Mouse (Mus musculus) ES-E14 (cell line): Measurements from ENCODE around the gene Hivep3. TPM values are rescaled to one million over a fixed set of nuclear protein-coding genes. Genes with fewer than 3 reads are reported as not detected.

Experiments
- DNase-seq: peaks from one replicate; pipeline ENCODE4 v3.0.0-alpha.2; 2013; ENCODE audit warnings: low read depth, low spot score
- H3K27ac ChIP-seq: 2 replicates; pipeline ENCODE4 v1.5.1; 2012; ENCODE audit warnings: low read depth, mild to moderate bottlenecking, low read length, moderate library complexity, mixed read lengths; ENCODE audit not compliant: poor library complexity, insufficient read depth, severe bottlenecking
- H3K36me3 ChIP-seq: 2 replicates; pipeline ENCODE4 v1.6.1; 2012; ENCODE audit warnings: mild to moderate bottlenecking, low read length, moderate library complexity, mixed read lengths; ENCODE audit not compliant: control insufficient read depth, poor library complexity, insufficient read depth, severe bottlenecking
- H3K4me1 ChIP-seq, 2 experiments: fragments of 150-350 bp in 1 of 2; sonication (generic) in 1 of 2; 2 replicates each; pipeline ENCODE4 v1.6.1; 2012; ENCODE audit warnings: low read length in 2 of 2, mild to moderate bottlenecking in 1 of 2, mixed read lengths in 1 of 2; ENCODE audit not compliant: control insufficient read depth in 2 of 2, insufficient read depth in 2 of 2, poor library complexity in 1 of 2
- H3K4me3 ChIP-seq, 2 experiments: fragments of 150-350 bp in 1 of 2; sonication (generic) in 1 of 2; 2 replicates each; pipeline ENCODE4 v1.5.1; 2012; ENCODE audit warnings: low read length in 2 of 2, low read depth in 1 of 2, mild to moderate bottlenecking in 1 of 2, mixed read lengths in 1 of 2; ENCODE audit not compliant: insufficient read depth in 1 of 2, poor library complexity in 1 of 2, severe bottlenecking in 1 of 2
- H3K9ac ChIP-seq: 2 replicates; pipeline ENCODE4 v1.6.1; 2012; ENCODE audit warnings: low read depth, mild to moderate bottlenecking, low read length, mixed read lengths; ENCODE audit not compliant: poor library complexity, insufficient read depth, severe bottlenecking
- H3K9me3 ChIP-seq: fragments of 150-350 bp; sonication (generic); 2 replicates; pipeline ENCODE4 v1.6.1; 2012; ENCODE audit warnings: low read depth, mild to moderate bottlenecking, low read length; ENCODE audit not compliant: control insufficient read depth, insufficient read depth
- CHD2 ChIP-seq: IDR thresholded peaks from 2 replicates; pipeline ENCODE4 v1.6.1; 2014; ENCODE audit warnings: mild to moderate bottlenecking, low read depth, low read length, inconsistent platforms
- HCFC1 ChIP-seq: IDR thresholded peaks from 2 replicates; pipeline ENCODE4 v1.6.1; 2012; ENCODE audit warnings: low read length, inconsistent platforms, borderline replicate concordance; ENCODE audit not compliant: insufficient read depth
- MAFK ChIP-seq: IDR thresholded peaks from 2 replicates; pipeline ENCODE4 v1.6.1; 2014; ENCODE audit warnings: mild to moderate bottlenecking, low read depth, low read length, inconsistent platforms; ENCODE audit not compliant: insufficient read depth
- ZC3H11A ChIP-seq: IDR thresholded peaks from 2 replicates; pipeline ENCODE4 v1.6.1; 2012; ENCODE audit warnings: low read depth, mild to moderate bottlenecking, inconsistent platforms, low read length, borderline replicate concordance
- ZNF384 ChIP-seq: IDR thresholded peaks from 2 replicates; pipeline ENCODE4 v1.6.1; 2012; ENCODE audit warnings: low read depth, low read length, inconsistent platforms
- in situ Hi-C, 2 experiments: fragments of 600-800 bp; cut with MboI; formaldehyde crosslinking; loops; one replicate each; pipeline ENCODE4 v1.15.1; 2025; ENCODE audit warnings: low sequenced_read_pairs in 2 of 2, inconsistent platforms in 1 of 2; ENCODE audit not compliant: unreplicated experiment in 2 of 2
- total RNA-seq: library from RNA; depleted of rRNA; stranded (reverse); fragments of 300-350 nt; gene quantifications from 2 replicates; pipeline ENCODE4 v1.2.3, GENCODE M21; 2012

The Hivep3 gene
- total RNA-seq, 1 experiment = 1.4 TPM

GRCm38 (mm10) chr4:119870411-119870810, 136.8 kb downstream of the Hivep3 start:
- Histone ChIP-seq H3K4me3 (no peak overlapping the region), H3K4me1 (no peaks in the 10 kb centered on the region), H3K36me3 (no peaks in the 10 kb centered on the region), H3K9me3 (no peaks in the 10 kb centered on the region), H3K9ac (no peak overlapping the region), H3K27ac (no peak overlapping the region)
- TF ChIP-seq MAFK (no peak), ZC3H11A (no peak), ZNF384 (no peak), HCFC1 (no peak), CHD2 (no peak)
- in situ Hi-C loops = no loop called here
- no peak for DNase-seq

- Histone ChIP-seq H3K36me3 (no peaks in the 10 kb centered on the region), H3K9me3 (no peaks in the 10 kb centered on the region), H3K4me3 (no peak overlapping the region), H3K9ac (no peak overlapping the region), H3K4me1 (no peaks in the 10 kb centered on the region), H3K27ac (no peak overlapping the region; the same call in 1 of the 2 replicates)
- in situ Hi-C loops = no loop called here
- no peak for DNase-seq
- TF ChIP-seq HCFC1 = no peak
- no peak for TF ChIP-seq ZNF384
- no peak for TF ChIP-seq CHD2
- TF ChIP-seq ZC3H11A = no peak
- TF ChIP-seq MAFK = no peak
Measured at GRCm38 (mm10) chr4:119871441-119871840, 137.9 kb downstream of the Hivep3 start.

GRCm38 (mm10) chr4:119871861-119872582, 138.4 kb downstream of the Hivep3 start:
- in situ Hi-C loops = no loop called here
- no peak overlapping the region for H3K4me3 ChIP-seq
- no peak for TF ChIP-seq CHD2
- TF ChIP-seq MAFK = no peak

DNA sequence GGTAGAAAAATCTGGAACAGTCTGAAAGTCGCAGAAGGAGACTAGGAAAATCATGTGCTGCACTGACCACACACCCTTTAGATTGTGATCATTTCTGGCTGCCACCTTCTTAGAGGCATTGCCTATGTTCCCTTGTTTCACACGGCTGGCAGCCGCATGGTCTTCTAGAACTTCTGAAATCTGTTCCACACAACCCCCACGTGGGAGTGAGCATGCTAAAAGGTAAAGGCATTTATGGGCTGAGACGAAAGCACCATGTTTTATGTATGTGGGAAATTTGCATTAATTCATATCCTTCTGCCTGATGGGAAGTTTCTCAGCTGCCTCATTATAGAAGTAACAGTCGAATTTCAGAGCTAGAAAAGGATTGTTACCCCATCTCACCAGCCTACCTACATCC, 140.4 kb downstream of the Hivep3 start:
- no peak overlapping the region for H3K9ac ChIP-seq
- no peak overlapping the region for H3K27ac ChIP-seq
- in situ Hi-C loops = no loop called here
- no peak for DNase-seq
- H3K9me3 ChIP-seq = no peaks in the 10 kb centered on the region
- TF ChIP-seq HCFC1 = no peak
- TF ChIP-seq ZC3H11A = no peak
- TF ChIP-seq CHD2 = no peak
- TF ChIP-seq MAFK = no peak
- TF ChIP-seq ZNF384 = no peak
- no peak overlapping the region for H3K4me3 ChIP-seq
- H3K36me3 ChIP-seq = no peaks in the 10 kb centered on the region
- no peaks in the 10 kb centered on the region for H3K4me1 ChIP-seq

More at GRCm38 (mm10) chr4:119871861-119872582, 138.4 kb downstream of the Hivep3 start:
- H3K36me3 ChIP-seq = no peaks in the 10 kb centered on the region
- H3K4me1 ChIP-seq = no peaks in the 10 kb centered on the region
- H3K9ac ChIP-seq = no peak overlapping the region
- no peak for DNase-seq
- no peaks in the 10 kb centered on the region for H3K9me3 ChIP-seq
- H3K27ac ChIP-seq = no peak overlapping the region

DNA sequence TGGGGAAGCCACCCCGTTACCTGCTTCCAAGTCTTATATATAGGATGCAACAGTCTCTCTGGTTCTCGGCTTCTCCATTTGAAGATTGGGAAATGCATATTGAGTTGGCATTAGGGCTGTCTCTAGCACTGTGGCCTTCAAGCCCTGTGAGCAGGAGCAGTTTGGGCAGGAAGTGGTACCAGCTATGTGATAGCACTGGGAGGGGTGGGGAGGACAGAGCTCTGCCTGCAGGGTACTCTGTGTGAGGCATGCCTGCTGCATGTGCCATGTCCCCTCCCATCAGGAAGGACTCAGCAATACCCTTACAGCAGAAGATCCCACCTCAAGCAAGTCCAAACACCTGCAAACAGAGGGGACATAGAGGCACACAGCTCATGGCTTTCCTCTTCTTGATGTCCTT, 142.0 kb downstream of the Hivep3 start:
- Histone ChIP-seq H3K9ac (no peak overlapping the region), H3K4me1 (no peaks in the 10 kb centered on the region), H3K9me3 (no peaks in the 10 kb centered on the region), H3K36me3 (no peaks in the 10 kb centered on the region), H3K27ac (no peak overlapping the region), H3K4me3 (no peak overlapping the region)
- no peak for DNase-seq
- in situ Hi-C loops = no loop called here
- TF ChIP-seq CHD2 (no peak), MAFK (no peak), ZC3H11A (no peak), ZNF384 (no peak), HCFC1 (no peak)
